Mouse (Mus musculus) heart, postnatal 0 days (tissue): ENCODE data around the gene Ttc39b. TPM values are rescaled to one million over a fixed set of nuclear protein-coding genes. Genes with fewer than 3 reads are reported as not detected.

Experiments
- ATAC-seq: fragments of 200-750 bp; cut with Nextera tagmentation; 2 replicates; pipeline ENCODE4 v1.8.0; 2017; ENCODE audit warnings: low read depth, moderate number of reproducible peaks, moderate library complexity; ENCODE audit not compliant: insufficient read depth
- DNase-seq: peaks from one replicate; pipeline ENCODE4 v3.0.0-alpha.2; 2016; ENCODE audit warnings: low spot score
- H3K27ac ChIP-seq: fragments of 300-500 bp; sonication (generic); 2 replicates; pipeline ENCODE4 v1.5.1; 2014; ENCODE audit warnings: low read depth, mild to moderate bottlenecking
- H3K27me3 ChIP-seq: fragments of 300-500 bp; sonication (generic); 2 replicates; pipeline ENCODE4 v1.6.1; 2014; ENCODE audit warnings: low read length, mixed read lengths; ENCODE audit not compliant: control insufficient read depth, insufficient read depth
- H3K36me3 ChIP-seq: fragments of 300-500 bp; sonication (generic); replicated peaks from 2 replicates; pipeline ENCODE4 v1.6.1; 2014; ENCODE audit warnings: low read length, mixed read lengths; ENCODE audit not compliant: control insufficient read depth, insufficient read depth
- H3K4me1 ChIP-seq: fragments of 300-500 bp; sonication (generic); 2 replicates; pipeline ENCODE4 v1.6.1; 2014; ENCODE audit warnings: antibody characterized with exemption; ENCODE audit not compliant: control insufficient read depth, insufficient read depth
- H3K4me2 ChIP-seq: fragments of 300-500 bp; sonication (generic); 2 replicates; pipeline ENCODE4 v1.6.1; 2014; ENCODE audit warnings: low read depth, mild to moderate bottlenecking, low read length, moderate library complexity
- H3K4me3 ChIP-seq: fragments of 300-500 bp; sonication (generic); 2 replicates; pipeline ENCODE4 v1.5.1; 2014; ENCODE audit warnings: low read depth, low read length
- H3K9ac ChIP-seq: fragments of 300-500 bp; sonication (generic); replicated peaks from 2 replicates; pipeline ENCODE4 v1.6.1; 2014; ENCODE audit warnings: low read depth, low read length, mixed read lengths
- H3K9me3 ChIP-seq: fragments of 300-500 bp; sonication (generic); replicated peaks from 2 replicates; pipeline ENCODE4 v1.6.1; 2016; ENCODE audit warnings: low read length; ENCODE audit not compliant: control insufficient read depth
- CTCF ChIP-seq: IDR thresholded peaks from 2 replicates; pipeline ENCODE4 v1.5.1; 2016; ENCODE audit warnings: antibody characterized with exemption, control low read depth, low read depth
- EP300 ChIP-seq: IDR thresholded peaks from 2 replicates; pipeline ENCODE4 v1.6.1; 2016; ENCODE audit warnings: antibody characterized with exemption, low read depth
- WGBS: fragments of 180-500 bp; shearing (Covaris S2); extraction: QIAGEN DNeasy Blood & Tissue Kit; methylation state at CpG from one replicate; pipeline ENCODE4 v1.1.7; 2014; 5-methylcytosine and 5-hydroxymethylcytosine counted together
- polyA plus RNA-seq: library from polyadenylated mRNA; unstranded; fragments of >200 nt; fragmentation: Nextera tagmentation; extraction: Ambion mirVana; gene quantifications from 2 replicates; pipeline ENCODE4 v1.2.1, GENCODE M21; 2015
- total RNA-seq: library from RNA; depleted of rRNA; stranded (reverse); fragments of >200 nt; gene quantifications from 2 replicates; pipeline ENCODE4 v1.2.3, GENCODE M21; 2014; ENCODE audit warnings: low replicate concordance

Gene Ttc39b
- total and polyA plus RNA-seq, 2 experiments from 2014 or later, result 4.1 to 4.3 TPM

DNA sequence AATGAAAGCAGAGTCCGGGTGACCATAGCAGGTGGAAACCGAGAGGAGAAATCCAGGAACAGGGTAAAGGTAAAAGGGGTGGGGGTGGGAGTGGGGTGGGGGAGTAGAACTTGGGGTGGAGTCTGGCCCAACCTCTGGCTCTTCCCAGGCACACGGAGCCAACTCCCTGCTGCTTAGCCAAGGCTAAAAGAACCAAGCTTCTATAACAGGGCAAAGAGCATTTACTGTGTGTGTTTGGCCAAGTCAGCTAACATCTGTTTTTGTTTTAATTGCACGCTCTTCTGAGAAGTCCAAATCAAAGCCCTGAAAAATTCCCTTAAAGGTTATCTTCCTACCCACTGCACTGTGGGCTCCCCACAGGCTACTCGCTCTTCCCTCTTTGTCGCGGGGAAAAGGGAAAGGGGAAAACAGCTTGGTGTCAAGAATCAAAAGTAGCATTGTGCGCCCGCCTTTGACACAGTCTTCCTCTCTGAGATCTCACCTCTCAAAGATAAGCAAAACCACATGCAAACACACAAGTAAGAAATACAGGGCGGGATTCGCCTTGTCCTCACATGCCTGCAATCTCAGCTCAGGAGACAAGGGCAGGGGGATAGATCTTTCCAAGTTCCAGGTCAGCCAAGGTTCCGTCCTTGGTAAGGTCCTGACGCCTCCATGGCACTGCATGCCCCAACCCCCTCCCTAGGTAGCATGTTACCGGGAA lies 18.4 kb upstream of the Ttc39b start:
- Histone ChIP-seq H3K36me3 (no peaks in the 10 kb centered on the region), H3K4me2 (no peak overlapping the region), H3K9me3 (no peaks in the 10 kb centered on the region), H3K4me3 (no peak overlapping the region), H3K27ac (no peak overlapping the region), H3K4me1 (no peaks in the 10 kb centered on the region), H3K27me3 (no peaks in the 10 kb centered on the region), H3K9ac (no peak overlapping the region)
- no peak for DNase-seq
- no peak for ATAC-seq
- whole genome bisulfite sequencing, result 48% methylated on average over 13 of the region's 14 CpGs
- TF ChIP-seq EP300 (no peak), CTCF (no peak)

DNA sequence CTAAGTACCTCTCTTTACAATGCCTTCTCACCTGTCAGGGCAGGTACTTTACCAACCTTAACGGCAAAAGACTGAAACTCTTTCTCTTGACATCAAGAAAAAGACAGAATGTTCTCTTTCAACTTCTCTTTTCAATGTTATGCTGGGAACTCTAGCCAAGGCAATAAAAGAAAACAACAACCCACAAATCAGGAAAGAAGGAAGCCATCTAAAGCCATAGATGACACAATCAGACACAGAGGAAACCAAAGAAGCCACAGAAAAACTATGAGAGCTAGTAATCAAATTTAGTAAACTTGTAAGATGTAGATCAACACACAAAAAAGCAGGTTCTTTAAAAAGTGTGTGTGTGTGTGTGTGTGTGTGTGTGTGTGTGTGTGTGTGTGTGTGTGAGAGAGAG lies 15.3 kb upstream of the Ttc39b start:
- H3K4me1 ChIP-seq, result no peaks in the 10 kb centered on the region
- H3K4me3 ChIP-seq, result no peak overlapping the region
- H3K27me3 ChIP-seq, result no peaks in the 10 kb centered on the region
- no peak overlapping the region for H3K4me2 ChIP-seq
- no peak for ATAC-seq
- WGBS, result 82% methylated on average over 1 of the region's 1 CpGs
- no peak for DNase-seq
- no peaks in the 10 kb centered on the region for H3K36me3 ChIP-seq
- H3K9ac ChIP-seq, result no peak overlapping the region
- H3K27ac ChIP-seq, result no peak overlapping the region
- TF ChIP-seq CTCF (no peak), EP300 (no peak)
- no peaks in the 10 kb centered on the region for H3K9me3 ChIP-seq

DNA sequence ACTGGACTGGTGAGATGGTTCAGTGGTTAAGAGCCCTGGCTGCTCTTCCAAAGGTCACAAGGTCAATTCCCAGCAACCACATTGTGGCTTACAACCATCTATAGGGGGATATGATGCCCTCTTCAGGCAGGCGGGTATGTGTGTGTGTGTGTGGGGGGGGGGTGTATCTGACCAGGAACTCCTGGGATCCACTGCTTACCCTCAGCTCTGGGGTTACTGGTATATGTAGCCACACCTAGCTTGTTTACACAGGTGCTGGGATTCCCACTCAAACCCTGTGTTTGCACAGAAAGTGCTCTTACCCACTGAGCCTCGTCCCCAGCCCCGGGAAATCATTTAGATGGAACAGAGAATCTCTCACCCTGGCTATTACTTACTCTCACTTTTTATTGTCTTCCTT lies 13.7 kb upstream of the Ttc39b start:
- H3K4me3 ChIP-seq, result no peak overlapping the region
- H3K36me3 ChIP-seq, result no peaks in the 10 kb centered on the region
- no peaks in the 10 kb centered on the region for H3K27me3 ChIP-seq
- H3K27ac ChIP-seq, result no peak overlapping the region
- DNase-seq (no peak), ATAC-seq (no peak)
- H3K9me3 ChIP-seq, result no peaks in the 10 kb centered on the region
- no peaks in the 10 kb centered on the region for H3K4me1 ChIP-seq
- WGBS, result 68% methylated on average over 3 of the region's 3 CpGs
- no peak overlapping the region for H3K9ac ChIP-seq
- no peak for TF ChIP-seq EP300
- TF ChIP-seq CTCF, result no peak
- H3K4me2 ChIP-seq, result no peak overlapping the region

DNA sequence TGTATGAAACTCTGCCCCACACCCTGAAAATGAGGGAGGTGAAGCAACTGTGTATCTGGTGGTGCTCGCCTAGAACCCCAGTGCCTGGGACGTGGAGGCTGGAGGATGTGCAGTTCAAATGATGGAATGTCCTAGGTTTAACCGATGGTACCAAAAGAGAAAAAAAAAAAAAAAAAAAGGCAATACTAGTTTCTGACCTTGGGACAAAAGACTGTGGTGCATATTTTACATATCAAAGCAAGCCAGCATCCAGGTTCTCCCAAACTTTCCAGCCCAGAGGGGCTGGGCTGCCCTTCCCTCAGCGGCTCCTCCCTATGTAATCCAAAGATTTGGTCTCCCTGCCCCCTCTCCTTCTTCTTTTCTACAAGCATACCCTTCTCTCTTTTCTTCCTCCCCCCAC lies 6.3 kb upstream of the Ttc39b start:
- Histone ChIP-seq H3K27ac (no peak overlapping the region), H3K4me2 (no peak overlapping the region), H3K4me3 (no peak overlapping the region), H3K27me3 (0 out of 2 replicates have a peak, but pooled peaks cover 4% of the 10 kb centered on the region), H3K9me3 (no peaks in the 10 kb centered on the region), H3K4me1 (no peaks in the 10 kb centered on the region), H3K9ac (no peak overlapping the region), H3K36me3 (no peaks in the 10 kb centered on the region)
- no peak for DNase-seq
- WGBS, result 68% methylated on average over 4 of the region's 4 CpGs
- ATAC-seq, result no peak
- TF ChIP-seq CTCF, result no peak
- TF ChIP-seq EP300, result no peak

DNA sequence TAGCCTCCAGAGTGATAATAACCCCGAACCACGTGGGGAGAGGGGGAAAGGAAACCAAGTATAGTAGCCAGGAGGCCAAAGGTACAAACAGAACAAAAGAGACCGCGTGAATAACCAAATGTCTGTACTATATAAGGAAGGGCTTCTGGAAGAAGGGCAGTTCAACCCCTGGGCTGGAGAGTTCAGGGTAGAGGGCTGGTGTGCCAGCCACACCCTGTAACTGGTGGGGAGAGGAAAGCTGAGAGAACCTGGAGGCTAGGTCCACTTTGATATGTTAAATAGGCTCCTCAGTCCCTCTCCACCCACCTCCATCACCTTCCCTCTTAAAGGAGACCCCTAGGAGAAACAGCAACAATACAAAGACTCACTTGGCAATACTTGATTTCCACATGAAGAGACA lies 5.6 kb upstream of the Ttc39b start:
- H3K4me3 ChIP-seq, result no peak overlapping the region
- 0 out of 2 replicates have a peak, but pooled peaks cover 6% of the 10 kb centered on the region for H3K27me3 ChIP-seq
- H3K4me1 ChIP-seq, result no peaks in the 10 kb centered on the region
- H3K36me3 ChIP-seq, result no peaks in the 10 kb centered on the region
- TF ChIP-seq CTCF (no peak), EP300 (no peak)
- ATAC-seq (no peak), DNase-seq (no peak)
- no peak overlapping the region for H3K9ac ChIP-seq
- WGBS, result 40% methylated on average over 4 of the region's 4 CpGs
- H3K4me2 ChIP-seq, result no peak overlapping the region
- no peaks in the 10 kb centered on the region for H3K9me3 ChIP-seq
- no peak overlapping the region for H3K27ac ChIP-seq
